In genomic region chr9:72530237-72530636, GRCm38 (mm10) we compare ENCODE assay signal across 8 mouse cellular contexts. TPM values are rescaled to one million over a fixed set of nuclear protein-coding genes. Genes with fewer than 3 reads are reported as not detected.
DNase-seq lines count a peak whose midpoint lies in the region; ATAC-seq and TF ChIP-seq lines count a peak whose summit lies in the region.

No protein-coding gene starts in this region.

- H3K4me1 ChIP-seq in hindbrain, embryonic 16.5 days (ENCODE audit: control insufficient read depth, insufficient read depth, low read depth, low read length), result peaks cover 8% of the 10 kb centered on the region

- WGBS in hindbrain, embryonic 16.5 days, result under 1% methylated on average over 12 of the region's 12 CpGs
- WGBS in macrophage (ENCODE audit: missing documents), result 3% methylated on average over 12 of the region's 12 CpGs

- H3K36me3 ChIP-seq in hindbrain, embryonic 16.5 days (ENCODE audit: control insufficient read depth, insufficient read depth, low read length), result no peaks in the 10 kb centered on the region
- H3K36me3 ChIP-seq in macrophage (ENCODE audit: inconsistent target), result no peaks in the 10 kb centered on the region

- peak overlapping the region; percentile 100; the same call in 1 of the 2 replicates for H3K27ac ChIP-seq in hindbrain, embryonic 16.5 days (ENCODE audit: low read depth, low read length)
- no peak overlapping the region for H3K27ac ChIP-seq in left cerebral cortex, adult 2 months
- peak overlapping the region; percentile 82; the same call in 1 of the 2 replicates for H3K27ac ChIP-seq in macrophage

- no peaks in the 10 kb centered on the region for H3K27me3 ChIP-seq in hindbrain, embryonic 16.5 days (replicated peaks; ENCODE audit: control insufficient read depth, insufficient read depth, low read length)

- TF ChIP-seq CTCF in left cerebral cortex, adult 2 months (IDR thresholded peaks at IDR 0.05), result no peak; the same call in none of the 2 replicates

- H3K9ac ChIP-seq in hindbrain, embryonic 16.5 days (ENCODE audit: low read depth, low read length), result no peak overlapping the region

- no peak for ATAC-seq in hindbrain, embryonic 16.5 days

- intact Hi-C loops in left cerebral cortex, adult 2 months (cut with DNase I), result loop anchor here (2.0 to 5.0 kb wide), 4 partner anchors 37 to 253 kb away; partner anchors contain the start of genes Nedd4 and Tex9

- H3K79me2 ChIP-seq in macrophage (ENCODE audit: inconsistent target), result peaks cover 29% of the 10 kb centered on the region

- H3K9me3 ChIP-seq in hindbrain, embryonic 16.5 days (ENCODE audit: control insufficient read depth, low read length), result no peaks in the 10 kb centered on the region

- no peak overlapping the region for H3K4me3 ChIP-seq in hindbrain, embryonic 16.5 days (ENCODE audit: low read length)
- no peak overlapping the region for H3K4me3 ChIP-seq in left cerebral cortex, adult 2 months
- no peak overlapping the region for H3K4me3 ChIP-seq in macrophage (ENCODE audit: inconsistent target)

- DNase-seq in T-cell, adult 2 months (ENCODE audit: low spot score), result peak; percentile 92
- DNase-seq in cerebellum, adult 9-11 months, result peak; percentile 84
- peak; percentile 61 to 78 for DNase-seq in frontal cortex, postnatal 14 days (ENCODE audit: low spot score in 2 of 2)
- DNase-seq in left cerebral cortex, adult 2 months (ENCODE audit: extremely low spot score in 1 of 2, low spot score in 2 of 2), result peak; percentile 81 to 82
- DNase-seq in right cerebral cortex, adult 2 months (ENCODE audit: low spot score in 2 of 2), result peak; percentile 85 to 87
- DNase-seq in urinary bladder, postnatal 10 days (ENCODE audit: low spot score), result peak; percentile 53

- peak overlapping the region; percentile 10 for H3K4me2 ChIP-seq in hindbrain, embryonic 16.5 days (ENCODE audit: low read length)

RNA-seq across cellular contexts. Expression of gene Rfx7, which starts 1.8 kb away (rescaled TPM):
- polyA plus RNA-seq in hindbrain, embryonic 16.5 days (2015; fragmentation: Nextera tagmentation; extraction: Ambion mirVana), result 12.5 and 13.2 TPM in 2 replicates
- 10 to 100 TPM; 29.3 to 32.5 TPM for total RNA-seq in left cerebral cortex, adult 2 months (2021)
- total RNA-seq in macrophage (2018; cell fraction: chromatin; rRNA removed), result 10 to 100 TPM; 13.6 to 88.1 (median 55.7) TPM
- total RNA-seq in macrophage (2018; cell fraction: cytosol; rRNA removed), result 10 to 100 TPM in 23 of 26 experiments, 1 to 10 TPM in 3; 7.9 to 20.3 (median 14.7) TPM
- total RNA-seq in macrophage (2018; cell fraction: nucleus; rRNA removed), result 10 to 100 TPM; 12.7 to 78.4 (median 36.6) TPM
- 9.5 to 10.6 TPM (median 10.1 TPM) in 3 replicates for polyA plus RNA-seq in macrophage (2018)

RNA-seq across cellular contexts. Expression of gene Tex9, which starts 38.2 kb away (rescaled TPM):
- polyA plus RNA-seq in hindbrain, embryonic 16.5 days (2015; fragmentation: Nextera tagmentation; extraction: Ambion mirVana), result 32.0 and 34.6 TPM in 2 replicates
- total RNA-seq in left cerebral cortex, adult 2 months (2021), result 10 to 100 TPM; 11.2 to 12.8 TPM
- 10 to 100 TPM in 16 of 26 experiments, 1 to 10 TPM in 9, under 1 TPM in 1; 0.87 to 26.5 (median 12.6) TPM for total RNA-seq in macrophage (2018; cell fraction: chromatin; rRNA removed)
- 1 to 10 TPM in 15 of 26 experiments, under 1 TPM in 11; 0.19 to 3.1 (median 1.1) TPM for total RNA-seq in macrophage (2018; cell fraction: cytosol; rRNA removed)
- 10 to 100 TPM in 2 of 26 experiments, 1 to 10 TPM in 24; 1.1 to 13.3 (median 5.5) TPM for total RNA-seq in macrophage (2018; cell fraction: nucleus; rRNA removed)
- 1.00 to 1.4 TPM (median 1.1 TPM) in 3 replicates for polyA plus RNA-seq in macrophage (2018)

Comparison
In these comparisons a context has a peak if more than half of its experiments do, and no peak if none do; other contexts are left out.
1. RNA of gene Tex9, which starts 38.2 kb away (polyA plus RNA-seq): 32.0 to 34.6 TPM in hindbrain, embryonic 16.5 days; 1.00 to 1.4 TPM in macrophage; every median in the first group is over 10 times any median in the second.
2. Peak in every context shown above with its lines, with median percentiles within 50 percentile points of each other: DNase-seq.